Mouse (Mus musculus): ENCODE results near the gene Gtf2i.

GRCm38 (mm10) chr5:134271421-134271820 lies 43.1 kb downstream of the Gtf2i start:
- TF ChIP-seq CTCF (IDR thresholded peaks at IDR 0.05; ENCODE audit: low read depth) (no peak), EP300 (IDR thresholded peaks at IDR 0.05; ENCODE audit: low read depth) (no peak)
